In the genomic region with DNA sequence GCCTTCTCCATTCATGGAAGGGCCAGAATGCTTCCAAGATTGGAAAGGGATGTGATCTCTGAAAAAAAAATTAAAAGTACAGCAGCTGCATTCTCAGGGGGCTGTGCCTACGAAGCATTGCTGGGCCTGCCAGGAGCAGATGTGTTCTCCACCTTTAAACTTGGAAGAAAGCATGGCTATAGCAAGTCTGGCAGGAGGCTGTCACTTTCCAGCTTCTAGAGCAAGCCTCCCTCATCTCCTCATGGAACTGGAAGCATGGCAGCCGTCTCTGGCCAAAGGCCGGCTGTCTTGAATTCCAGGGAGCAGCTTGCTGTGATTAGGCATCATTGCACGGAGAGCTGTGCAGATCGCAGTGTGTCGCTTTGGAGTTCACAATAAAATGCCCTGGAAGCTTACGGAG, we compare ENCODE assay signal across 14 mouse cellular contexts.
DNase-seq lines count a peak whose midpoint lies in the region; ATAC-seq and TF ChIP-seq lines count a peak whose summit lies in the region.
"Had no signal": no experiment of that assay in that cellular context is flagged by ENCODE, and none has a peak within 500 bp of the region (broad histone marks: within the 10 kb centered on the region; RNA-seq: fewer than 3 reads in every experiment).

No protein-coding gene starts in this region.

- H3K4me1 ChIP-seq in heart, postnatal 0 days (ENCODE audit: control insufficient read depth, insufficient read depth), result no peaks in the 10 kb centered on the region
- no peaks in the 10 kb centered on the region for H3K4me1 ChIP-seq in hindbrain, embryonic 12.5 days
- H3K4me1 ChIP-seq: heart, embryonic 15.5 days; liver, embryonic 15.5 days had no signal

- WGBS in heart, postnatal 0 days, result 60% methylated on average over 7 of the region's 7 CpGs
- WGBS in hindbrain, embryonic 12.5 days, result 82% methylated on average over 7 of the region's 7 CpGs

- ATAC-seq in heart, postnatal 0 days (ENCODE audit: insufficient read depth, low read depth), result no peak
- no peak for ATAC-seq in frontal cortex, adult (ENCODE audit: low TSS enrichment)
- no peak for ATAC-seq in hindbrain, embryonic 12.5 days (ENCODE audit: low FRiP score)
- ATAC-seq: forebrain, postnatal 0 days; midbrain, embryonic 16.5 days had no signal

- DNase-seq in heart, postnatal 0 days (ENCODE audit: low spot score), result no peak
- no peak for DNase-seq in heart, adult 8-10 months (ENCODE audit: low spot score)
- DNase-seq in gastrocnemius, postnatal 10 days, result peak; percentile 30
- DNase-seq in heart, postnatal 4 days, result peak; percentile 17
- peak; percentile 50 for DNase-seq in thymus, postnatal 25 days
- DNase-seq: adrenal gland, postnatal 36 days; forebrain, postnatal 0 days; kidney, adult 11 months; kidney, postnatal 25 days had no signal

- H3K9ac ChIP-seq in heart, postnatal 0 days (replicated peaks; ENCODE audit: low read depth, low read length), result no peak overlapping the region
- H3K9ac ChIP-seq in hindbrain, embryonic 12.5 days, result no peak overlapping the region
- H3K9ac ChIP-seq: forebrain, postnatal 0 days; heart, embryonic 15.5 days; liver, embryonic 15.5 days had no signal

- peak overlapping the region; percentile 22; the same call in 1 of the 2 replicates for H3K27ac ChIP-seq in heart, postnatal 0 days (ENCODE audit: low read depth)
- H3K27ac ChIP-seq in hindbrain, embryonic 12.5 days, result no peak overlapping the region
- H3K27ac ChIP-seq: heart, embryonic 15.5 days; liver, embryonic 15.5 days had no signal

- H3K27me3 ChIP-seq in heart, postnatal 0 days (ENCODE audit: control insufficient read depth, insufficient read depth, low read length), result no peaks in the 10 kb centered on the region
- no peaks in the 10 kb centered on the region for H3K27me3 ChIP-seq in hindbrain, embryonic 12.5 days
- H3K27me3 ChIP-seq: heart, embryonic 15.5 days; liver, embryonic 15.5 days had no signal

- H3K9me3 ChIP-seq in heart, postnatal 0 days (replicated peaks; ENCODE audit: control insufficient read depth, low read length), result no peaks in the 10 kb centered on the region
- H3K9me3 ChIP-seq in hindbrain, embryonic 12.5 days (replicated peaks), result no peaks in the 10 kb centered on the region
- H3K9me3 ChIP-seq: heart, embryonic 15.5 days; liver, embryonic 15.5 days had no signal

- H3K36me3 ChIP-seq in heart, postnatal 0 days (replicated peaks; ENCODE audit: control insufficient read depth, insufficient read depth, low read length), result no peaks in the 10 kb centered on the region
- H3K36me3 ChIP-seq in hindbrain, embryonic 12.5 days, result no peaks in the 10 kb centered on the region
- H3K36me3 ChIP-seq: heart, embryonic 15.5 days; liver, embryonic 15.5 days had no signal

- H3K4me3 ChIP-seq in heart, postnatal 0 days (ENCODE audit: low read depth, low read length), result no peak overlapping the region
- H3K4me3 ChIP-seq in hindbrain, embryonic 12.5 days, result no peak overlapping the region
- H3K4me3 ChIP-seq: heart, embryonic 15.5 days; liver, embryonic 15.5 days had no signal

- no peak for TF ChIP-seq CTCF in heart, postnatal 0 days (IDR thresholded peaks at IDR 0.05; ENCODE audit: low read depth)

- H3K4me2 ChIP-seq in heart, postnatal 0 days (ENCODE audit: low read depth, low read length), result no peak overlapping the region
- no peak overlapping the region for H3K4me2 ChIP-seq in hindbrain, embryonic 12.5 days (replicated peaks)
- H3K4me2 ChIP-seq: heart, embryonic 15.5 days; liver, embryonic 15.5 days had no signal

- no peak for TF ChIP-seq EP300 in heart, postnatal 0 days (IDR thresholded peaks at IDR 0.05; ENCODE audit: low read depth)

Comparison
In these comparisons a context has a peak if more than half of its experiments do, and no peak if none do; other contexts are left out.
1. DNase-seq: peak in gastrocnemius, postnatal 10 days (single experiment), heart, postnatal 4 days (single experiment) and thymus, postnatal 25 days (single experiment); none in heart, postnatal 0 days (single experiment) and heart, adult 8-10 months (single experiment).